Mouse (Mus musculus) cerebellum, adult 2 months (tissue): ENCODE results near the gene Evx2.

Experiments used
- CTCF ChIP-seq: fragments of 200-500 bp; IDR thresholded peaks from 2 replicates; pipeline ENCODE4 v1.5.1; 2011; ENCODE audit warnings: low read depth, mild to moderate bottlenecking, control low read depth, low read length, moderate library complexity, borderline replicate concordance; ENCODE audit not compliant: insufficient read depth
- POLR2A ChIP-seq: fragments of 200-500 bp; IDR thresholded peaks from 2 replicates; pipeline ENCODE4 v1.6.1; 2011; ENCODE audit warnings: low read length, control low read depth, borderline replicate concordance; ENCODE audit not compliant: insufficient read depth

DNA sequence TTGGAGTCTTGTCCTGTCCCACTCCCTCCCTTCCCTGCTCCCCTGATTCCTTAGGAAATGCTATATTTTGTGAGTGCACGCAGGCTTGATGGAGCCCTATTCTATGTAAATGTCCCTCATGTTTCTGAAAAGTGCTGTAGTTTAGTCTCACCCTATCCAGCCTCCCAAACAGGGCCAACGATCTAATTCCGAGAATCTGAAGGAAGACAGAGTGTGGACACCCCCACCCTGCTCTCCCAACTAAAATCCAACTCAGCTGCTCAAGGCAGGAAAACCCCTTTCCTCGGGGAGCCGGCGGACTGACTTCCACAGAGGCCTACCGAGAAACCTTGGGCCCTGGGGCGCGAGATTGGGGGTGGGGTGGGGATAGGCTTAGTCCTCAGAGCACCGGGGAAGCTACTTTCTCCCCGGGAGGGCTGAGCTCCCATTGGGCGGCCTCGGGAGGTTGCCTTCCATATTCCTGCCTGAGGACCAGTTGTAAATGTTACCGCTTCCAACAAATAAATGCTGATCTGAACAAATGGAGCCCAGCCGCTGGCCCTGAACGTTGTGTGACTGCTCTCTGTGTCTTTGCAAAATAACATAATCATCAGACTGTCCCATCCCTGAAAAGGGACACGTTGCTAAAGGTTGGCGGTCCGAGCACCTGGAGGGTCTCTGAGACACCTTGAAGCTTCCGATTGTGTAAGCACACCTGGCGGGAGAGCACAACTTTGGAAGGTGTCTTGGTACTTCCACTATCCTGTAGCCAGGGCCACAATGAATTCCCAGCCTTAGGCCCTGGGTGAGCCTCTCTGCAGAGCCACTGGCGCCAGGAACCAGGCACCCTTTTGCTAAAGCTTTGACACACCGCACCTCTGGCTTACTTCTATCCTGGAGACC, 40.5 kb upstream of the Evx2 start:
- TF ChIP-seq CTCF, result no peak
- no peak for TF ChIP-seq POLR2A
